Mouse (Mus musculus) adrenal gland, postnatal 25 days (tissue): Measurements from ENCODE around the gene Gm47985. TPM values are rescaled to one million over a fixed set of nuclear protein-coding genes. Genes with fewer than 3 reads are reported as not detected.

Experiments
- DNase-seq: peaks from one replicate; pipeline ENCODE4 v3.0.0; 2021; ENCODE audit warnings: mixed read lengths
- total RNA-seq: library from RNA; stranded (reverse); gene quantifications from 2 replicates; pipeline ENCODE4 v1.2.3, GENCODE M21; 2021

The Gm47985 gene
- total RNA-seq, 1 experiment from 2014 or later: not detected

- DNase-seq: no peak
These were observed 40.4 kb downstream of the Gm47985 start for GRCm38 (mm10) chr1:151222561-151223267.

- no peak for DNase-seq
These were observed 41.0 kb downstream of the Gm47985 start for GRCm38 (mm10) chr1:151223377-151223776.

GRCm38 (mm10) chr1:151224536-151224935 lies 42.2 kb downstream of the Gm47985 start:
- DNase-seq: no peak

GRCm38 (mm10) chr1:151227506-151227905 lies 45.2 kb downstream of the Gm47985 start:
- DNase-seq: no peak

- DNase-seq: no peak
These were observed 46.1 kb downstream of the Gm47985 start for GRCm38 (mm10) chr1:151228320-151228989.

GRCm38 (mm10) chr1:151232346-151232745 lies 50.0 kb downstream of the Gm47985 start:
- no peak for DNase-seq

GRCm38 (mm10) chr1:151233756-151234155 lies 51.4 kb downstream of the Gm47985 start:
- DNase-seq: no peak

Other genes starting within 250 kb of the Gm47985 start
- gene Hmcn1, start 189.1 kb upstream of the Gm47985 start, total RNA-seq: 1.8 and 2.6 TPM in 2 replicates
- not detected in 2 replicates for gene Gm8947, start 9.8 kb downstream of the Gm47985 start, total RNA-seq
- gene Gm47995, start 15.9 kb downstream of the Gm47985 start, total RNA-seq: not detected in 2 replicates
- not detected in 2 replicates for gene 3110040M04Rik, start 21.6 kb downstream of the Gm47985 start, total RNA-seq
- gene Gm47996, start 27.6 kb downstream of the Gm47985 start, total RNA-seq: not detected in 2 replicates
- gene Ivns1abp, start 161.9 kb downstream of the Gm47985 start, total RNA-seq: 169 and 213 TPM in 2 replicates
- gene Swt1, start 245.9 kb downstream of the Gm47985 start, total RNA-seq: 22.4 and 29.5 TPM in 2 replicates
- gene Trmt1l, start 246.0 kb downstream of the Gm47985 start, total RNA-seq: 33.7 and 34.5 TPM in 2 replicates